11 mouse cellular contexts compared by ENCODE assay signal in the genomic region with DNA sequence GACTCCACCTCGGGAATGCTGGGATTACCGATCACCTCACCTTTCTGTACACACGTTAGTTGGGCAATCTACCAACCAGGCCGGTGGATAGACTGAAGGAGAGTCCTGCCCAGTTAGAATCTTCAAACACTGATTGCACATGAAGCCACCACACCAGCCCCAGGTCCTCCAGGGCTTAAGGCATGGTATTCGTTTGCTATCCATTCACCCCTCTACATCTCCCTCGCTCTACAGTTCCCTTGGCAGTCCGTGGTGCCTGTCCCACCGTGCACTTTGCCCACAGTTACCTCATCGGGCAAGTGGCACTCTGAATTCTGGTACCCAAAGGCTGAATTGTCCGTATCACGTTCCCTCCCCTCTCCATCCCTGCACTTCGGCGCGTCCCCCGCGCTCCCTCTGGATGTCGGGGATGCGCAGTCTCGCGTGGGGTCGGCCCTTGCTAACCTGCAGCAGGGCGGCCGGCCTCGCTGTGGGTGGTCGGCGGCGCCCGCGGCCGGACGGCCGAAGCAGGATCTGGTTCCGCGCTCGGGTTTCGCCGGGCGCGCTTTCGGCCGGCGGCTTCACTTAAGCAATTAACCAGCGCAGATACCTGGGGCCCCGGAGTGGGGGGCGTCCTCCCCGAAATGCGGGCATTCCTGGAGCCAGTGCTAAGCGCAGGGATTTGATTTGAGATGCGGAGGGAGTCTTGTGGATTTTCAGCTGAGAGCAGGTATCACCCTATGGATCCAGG. TPM values are rescaled to one million over a fixed set of nuclear protein-coding genes. Genes with fewer than 3 reads are reported as not detected.
A peak's percentile ranks its signal among the peaks of the same experiment; 100 is the strongest.
DNase-seq lines count a peak whose midpoint lies in the region; ATAC-seq lines count a peak whose summit lies in the region.
"Had no signal": no experiment of that assay in that cellular context is flagged by ENCODE, and none has a peak within 500 bp of the region (broad histone marks: within the 10 kb centered on the region; RNA-seq: fewer than 3 reads in every experiment).

No protein-coding gene starts in this region.

- H3K4me2 ChIP-seq in liver, embryonic 11.5 days: peak overlapping the region; percentile 65
- peak overlapping the region; percentile 95 for H3K4me2 ChIP-seq in embryonic facial prominence, embryonic 12.5 days (replicated peaks)
- H3K4me2 ChIP-seq in liver, embryonic 15.5 days: peak overlapping the region; percentile 13; the same call in 1 of the 2 replicates

- peak; percentile 50 for DNase-seq in embryo, embryonic 11 days
- no peak for DNase-seq in embryo, embryonic 10 days (ENCODE audit: low spot score)
- no peak for DNase-seq in liver, embryonic 11.5 days (ENCODE audit: low spot score)
- no peak for DNase-seq in liver
- DNase-seq in thymus, postnatal 4 days: no peak
- DNase-seq in layer of hippocampus, adult 8-10 months (ENCODE audit: low spot score in 2 of 2): no peak
- DNase-seq: adrenal gland, postnatal 10 days; kidney, adult 8-10 months; thymus, adult 18-20 months had no signal

- 1% methylated on average over 49 of the region's 49 CpGs for WGBS in liver, embryonic 11.5 days
- WGBS in embryonic facial prominence, embryonic 12.5 days: under 1% methylated on average over 49 of the region's 49 CpGs
- WGBS in liver, embryonic 15.5 days (ENCODE audit: insufficient replicate concordance): 2% methylated on average over 48 of the region's 49 CpGs

- H3K4me1 ChIP-seq in liver, embryonic 11.5 days (replicated peaks; ENCODE audit: control insufficient read depth, insufficient read depth, low read length): peaks cover 2% of the 10 kb centered on the region; the same call in 1 of the 2 replicates
- H3K4me1 ChIP-seq in embryonic facial prominence, embryonic 12.5 days: peaks cover 34% of the 10 kb centered on the region
- H3K4me1 ChIP-seq in liver, embryonic 15.5 days (replicated peaks): peaks cover 11% of the 10 kb centered on the region

- no peaks in the 10 kb centered on the region for H3K36me3 ChIP-seq in liver, embryonic 11.5 days (ENCODE audit: control insufficient read depth, insufficient read depth, low read length)
- H3K36me3 ChIP-seq in embryonic facial prominence, embryonic 12.5 days: no peaks in the 10 kb centered on the region
- H3K36me3 ChIP-seq in liver, embryonic 15.5 days (replicated peaks): no peaks in the 10 kb centered on the region

- 0 out of 2 replicates have a peak overlapping the region, but pooled peaks have one; percentile 43 for H3K27ac ChIP-seq in liver, embryonic 11.5 days (ENCODE audit: low read depth, low read length)
- H3K27ac ChIP-seq in embryonic facial prominence, embryonic 12.5 days: peak overlapping the region; percentile 30; the same call in 1 of the 2 replicates
- H3K27ac ChIP-seq in liver, embryonic 15.5 days (replicated peaks): no peak overlapping the region

- H3K9ac ChIP-seq in liver, embryonic 11.5 days (ENCODE audit: low read depth, low read length): peak overlapping the region; percentile 28; the same call in 1 of the 2 replicates
- H3K9ac ChIP-seq in embryonic facial prominence, embryonic 12.5 days: peak overlapping the region; percentile 43
- no peak overlapping the region for H3K9ac ChIP-seq in liver, embryonic 15.5 days

- peaks cover 99% of the 10 kb centered on the region for H3K27me3 ChIP-seq in liver, embryonic 11.5 days (replicated peaks; ENCODE audit: control insufficient read depth, insufficient read depth, low read length)
- peaks cover 98% of the 10 kb centered on the region for H3K27me3 ChIP-seq in embryonic facial prominence, embryonic 12.5 days
- H3K27me3 ChIP-seq in liver, embryonic 15.5 days: peaks cover 100% of the 10 kb centered on the region

- peak overlapping the region; percentile 57 for H3K4me3 ChIP-seq in liver, embryonic 11.5 days (ENCODE audit: low read depth, low read length)
- H3K4me3 ChIP-seq in embryonic facial prominence, embryonic 12.5 days: peak overlapping the region; percentile 53
- no peak overlapping the region for H3K4me3 ChIP-seq in liver, embryonic 15.5 days (replicated peaks)

- no peaks in the 10 kb centered on the region for H3K9me3 ChIP-seq in liver, embryonic 11.5 days (ENCODE audit: control insufficient read depth, low read length)
- H3K9me3 ChIP-seq in embryonic facial prominence, embryonic 12.5 days: no peaks in the 10 kb centered on the region
- no peaks in the 10 kb centered on the region for H3K9me3 ChIP-seq in liver, embryonic 15.5 days (replicated peaks)

- ATAC-seq in liver, embryonic 11.5 days (replicated peaks; ENCODE audit: low FRiP score): no peak
- no peak for ATAC-seq in embryonic facial prominence, embryonic 12.5 days (ENCODE audit: insufficient number of reproducible peaks, insufficient read depth, low FRiP score, low TSS enrichment)
- ATAC-seq in liver, embryonic 15.5 days (ENCODE audit: insufficient read depth): no peak

RNA-seq across cellular contexts. Expression of gene Foxf1, which starts 3.7 kb away (rescaled TPM):
- polyA plus RNA-seq in liver, embryonic 11.5 days (2014; fragmentation: Nextera tagmentation; extraction: Ambion mirVana): 37.6 and 37.8 TPM in 2 replicates
- 35.0 and 35.9 TPM in 2 replicates for polyA plus RNA-seq in embryonic facial prominence, embryonic 12.5 days (2016; fragmentation: Nextera tagmentation; extraction: Ambion mirVana)
- 2.8 and 3.0 TPM in 2 replicates for polyA plus RNA-seq in liver, embryonic 15.5 days (2015; fragmentation: Nextera tagmentation; extraction: Ambion mirVana)
- 1 to 10 TPM in 1 of 4 experiments, under 1 TPM in 3; 0.52 to 1.1 (median 0.59) TPM for total RNA-seq in layer of hippocampus, adult 8-10 months (2022)

RNA-seq across cellular contexts. Expression of gene Mthfsd, which starts 27.7 kb away (rescaled TPM):
- 48.1 and 50.6 TPM in 2 replicates for polyA plus RNA-seq in liver, embryonic 11.5 days (2014; fragmentation: Nextera tagmentation; extraction: Ambion mirVana)
- 66.9 and 75.0 TPM in 2 replicates for polyA plus RNA-seq in embryonic facial prominence, embryonic 12.5 days (2016; fragmentation: Nextera tagmentation; extraction: Ambion mirVana)
- 19.3 and 19.8 TPM in 2 replicates for polyA plus RNA-seq in liver, embryonic 15.5 days (2015; fragmentation: Nextera tagmentation; extraction: Ambion mirVana)
- 10 to 100 TPM; 41.1 to 45.8 (median 44.7) TPM for total RNA-seq in layer of hippocampus, adult 8-10 months (2022)

RNA-seq across cellular contexts. Expression of gene Foxc2, which starts 35.4 kb away (rescaled TPM):
- 2.6 and 3.4 TPM in 2 replicates for polyA plus RNA-seq in liver, embryonic 11.5 days (2014; fragmentation: Nextera tagmentation; extraction: Ambion mirVana)
- polyA plus RNA-seq in embryonic facial prominence, embryonic 12.5 days (2016; fragmentation: Nextera tagmentation; extraction: Ambion mirVana): 26.8 and 29.8 TPM in 2 replicates
- not detected in 2 replicates for polyA plus RNA-seq in liver, embryonic 15.5 days (2015; fragmentation: Nextera tagmentation; extraction: Ambion mirVana)
- 1 to 10 TPM; 1.0 to 2.3 (median 1.3) TPM for total RNA-seq in layer of hippocampus, adult 8-10 months (2022)

RNA-seq across cellular contexts. Expression of gene Foxl1, which starts 47.2 kb away (rescaled TPM):
- polyA plus RNA-seq in liver, embryonic 11.5 days (2014; fragmentation: Nextera tagmentation; extraction: Ambion mirVana): 0.61 and 0.73 TPM in 2 replicates
- polyA plus RNA-seq in embryonic facial prominence, embryonic 12.5 days (2016; fragmentation: Nextera tagmentation; extraction: Ambion mirVana): 4.6 and 5.2 TPM in 2 replicates
- 0.09 and 0.12 TPM in 2 replicates for polyA plus RNA-seq in liver, embryonic 15.5 days (2015; fragmentation: Nextera tagmentation; extraction: Ambion mirVana)
- total RNA-seq in layer of hippocampus, adult 8-10 months (2022): under 1 TPM in 3 of 4 experiments, not detected in 1; 0.16 to 0.18 (median 0.16) TPM

Comparison
In these comparisons a context has a peak if more than half of its experiments do, and no peak if none do; other contexts are left out.
1. H3K4me2 ChIP-seq: peak in every context shown above with its lines; median percentile 95 in embryonic facial prominence, embryonic 12.5 days; 65 in liver, embryonic 11.5 days; 13 in liver, embryonic 15.5 days.